Mouse (Mus musculus): ENCODE measurements around the gene Catsper4.

- TF ChIP-seq CTCF (IDR thresholded peaks at IDR 0.05; ENCODE audit: low read depth): no peak
- TF ChIP-seq EP300 (IDR thresholded peaks at IDR 0.05; ENCODE audit: low read depth): no peak
Observed at GRCm38 (mm10) chr4:134202904-134203303, 24.3 kb downstream of the Catsper4 start, which contains the start of gene Gm7534.
